Mouse (Mus musculus) thymus, adult 2 months (tissue): Measurements from ENCODE around the gene Sobp. TPM values are rescaled to one million over a fixed set of nuclear protein-coding genes. Genes with fewer than 3 reads are reported as not detected.

Source experiments
- DNase-seq: peaks from one replicate; pipeline ENCODE4 v3.0.0; 2021
- H3K27ac ChIP-seq: fragments of 200-500 bp; 2 replicates; pipeline ENCODE4 v1.5.1; 2012; ENCODE audit warnings: low read length, control low read depth; ENCODE audit not compliant: control insufficient read depth, insufficient read depth
- H3K27me3 ChIP-seq: fragments of 200-500 bp; 2 replicates; pipeline ENCODE4 v1.6.1; 2012; ENCODE audit warnings: mild to moderate bottlenecking, low read length, moderate library complexity, mixed read lengths; ENCODE audit not compliant: control insufficient read depth, insufficient read depth
- H3K36me3 ChIP-seq: fragments of 200-500 bp; 2 replicates; pipeline ENCODE4 v1.6.1; 2012; ENCODE audit warnings: mild to moderate bottlenecking, low read length, moderate library complexity; ENCODE audit not compliant: control insufficient read depth, insufficient read depth
- H3K4me1 ChIP-seq: fragments of 200-500 bp; replicated peaks from 2 replicates; pipeline ENCODE4 v1.6.1; 2012; ENCODE audit warnings: low read length; ENCODE audit not compliant: control insufficient read depth, insufficient read depth
- H3K4me3 ChIP-seq: fragments of 200-500 bp; 2 replicates; pipeline ENCODE4 v1.5.1; 2012; ENCODE audit warnings: mild to moderate bottlenecking, low read length, control low read depth, moderate library complexity; ENCODE audit not compliant: control insufficient read depth, insufficient read depth
- CTCF ChIP-seq: fragments of 200-500 bp; IDR thresholded peaks from 2 replicates; pipeline ENCODE4 v1.5.1; 2012; ENCODE audit warnings: mild to moderate bottlenecking, control low read depth, low read length, moderate library complexity, borderline replicate concordance; ENCODE audit not compliant: control insufficient read depth, poor library complexity, insufficient read depth; ENCODE audit errors: extremely low read depth
- POLR2A ChIP-seq: fragments of 200-500 bp; IDR thresholded peaks from 2 replicates; pipeline ENCODE4 v1.6.1; 2012; ENCODE audit warnings: mild to moderate bottlenecking, low read length, control low read depth, moderate library complexity; ENCODE audit not compliant: control insufficient read depth, poor library complexity, insufficient read depth; ENCODE audit errors: extremely low read depth
- WGBS: fragments of 180-500 bp; shearing (Covaris S2); methylation state at CpG from one replicate; pipeline ENCODE4 v1.1.7; 2018; 5-methylcytosine and 5-hydroxymethylcytosine counted together
- polyA plus RNA-seq: library from polyadenylated mRNA; depleted of rRNA; stranded (reverse); fragments of >200 nt; gene quantifications from 2 replicates; pipeline ENCODE4 v1.2.3, GENCODE M21; 2012

The Sobp gene
- polyA plus RNA-seq, 1 experiment = 0.40 TPM

- DNase-seq = no peak
- TF ChIP-seq CTCF = no peak
- no peak for TF ChIP-seq POLR2A
- Histone ChIP-seq H3K4me3 (no peak overlapping the region), H3K36me3 (no peaks in the 10 kb centered on the region), H3K27ac (no peak overlapping the region), H3K27me3 (no peaks in the 10 kb centered on the region), H3K4me1 (no peaks in the 10 kb centered on the region)
- WGBS = 73% methylated on average over 3 of the region's 3 CpGs
Observed at GRCm38 (mm10) chr10:43128750-43129149, 45.6 kb downstream of the Sobp start.

GRCm38 (mm10) chr10:43124561-43124960 lies 49.8 kb downstream of the Sobp start:
- 83% methylated on average over 7 of the region's 7 CpGs for WGBS
- Histone ChIP-seq H3K27me3 (no peaks in the 10 kb centered on the region), H3K27ac (no peak overlapping the region)

GRCm38 (mm10) chr10:43124156-43124555 lies 50.2 kb downstream of the Sobp start:
- no peaks in the 10 kb centered on the region for H3K27me3 ChIP-seq
- H3K27ac ChIP-seq = no peak overlapping the region
- no peak overlapping the region for H3K4me3 ChIP-seq
- no peaks in the 10 kb centered on the region for H3K4me1 ChIP-seq
- H3K36me3 ChIP-seq = no peaks in the 10 kb centered on the region
- DNase-seq = no peak
- WGBS = 90% methylated on average over 4 of the region's 4 CpGs
- TF ChIP-seq CTCF = no peak
- no peak for TF ChIP-seq POLR2A

More at GRCm38 (mm10) chr10:43124561-43124960, 49.8 kb downstream of the Sobp start:
- no peaks in the 10 kb centered on the region for H3K4me1 ChIP-seq
- no peaks in the 10 kb centered on the region for H3K36me3 ChIP-seq
- no peak overlapping the region for H3K4me3 ChIP-seq
- TF ChIP-seq POLR2A (no peak), CTCF (no peak)
- no peak for DNase-seq

- Histone ChIP-seq H3K4me3 (no peak overlapping the region), H3K36me3 (no peaks in the 10 kb centered on the region), H3K27ac (no peak overlapping the region), H3K27me3 (no peaks in the 10 kb centered on the region), H3K4me1 (no peaks in the 10 kb centered on the region)
- DNase-seq = no peak
- TF ChIP-seq POLR2A = no peak
- TF ChIP-seq CTCF = no peak
- 45% methylated on average over 6 of the region's 6 CpGs for WGBS
Observed at GRCm38 (mm10) chr10:43123422-43123821, 50.9 kb downstream of the Sobp start.

GRCm38 (mm10) chr10:43120688-43121450 lies 53.5 kb downstream of the Sobp start:
- Histone ChIP-seq H3K27me3 (no peaks in the 10 kb centered on the region), H3K27ac (no peak overlapping the region), H3K36me3 (no peaks in the 10 kb centered on the region), H3K4me1 (no peaks in the 10 kb centered on the region), H3K4me3 (no peak overlapping the region)
- 79% methylated on average over 8 of the region's 8 CpGs for WGBS
- DNase-seq = no peak
- TF ChIP-seq POLR2A (no peak), CTCF (no peak)

- H3K27me3 ChIP-seq = no peaks in the 10 kb centered on the region
Observed at GRCm38 (mm10) chr10:43116083-43116927, 58.0 kb downstream of the Sobp start.

More at GRCm38 (mm10) chr10:43116083-43116927, 58.0 kb downstream of the Sobp start:
- no peak overlapping the region for H3K27ac ChIP-seq
- WGBS = 88% methylated on average over 3 of the region's 3 CpGs
- no peak overlapping the region for H3K4me3 ChIP-seq
- H3K4me1 ChIP-seq = no peaks in the 10 kb centered on the region
- no peak for TF ChIP-seq CTCF
- TF ChIP-seq POLR2A = no peak
- no peak for DNase-seq
- H3K36me3 ChIP-seq = no peaks in the 10 kb centered on the region
